Mouse (Mus musculus) CD4-positive, CD25-positive, alpha-beta regulatory T cell, adult 4 months (primary cell): ENCODE measurements around the gene Tpte. TPM values are rescaled to one million over a fixed set of nuclear protein-coding genes. Genes with fewer than 3 reads are reported as not detected.

Source experiments
- ATAC-seq: one replicate; pipeline ENCODE4 v1.8.0; 2017
- polyA plus RNA-seq, 2 experiments: library from polyadenylated mRNA; unstranded; fragments of 100-300 nt; shearing (Covaris generic); gene quantifications; one replicate each; pipeline ENCODE4 v1.2.1; 2017

Gene Tpte
- polyA plus RNA-seq, 2 experiments from 2014 or later: not detected

DNA sequence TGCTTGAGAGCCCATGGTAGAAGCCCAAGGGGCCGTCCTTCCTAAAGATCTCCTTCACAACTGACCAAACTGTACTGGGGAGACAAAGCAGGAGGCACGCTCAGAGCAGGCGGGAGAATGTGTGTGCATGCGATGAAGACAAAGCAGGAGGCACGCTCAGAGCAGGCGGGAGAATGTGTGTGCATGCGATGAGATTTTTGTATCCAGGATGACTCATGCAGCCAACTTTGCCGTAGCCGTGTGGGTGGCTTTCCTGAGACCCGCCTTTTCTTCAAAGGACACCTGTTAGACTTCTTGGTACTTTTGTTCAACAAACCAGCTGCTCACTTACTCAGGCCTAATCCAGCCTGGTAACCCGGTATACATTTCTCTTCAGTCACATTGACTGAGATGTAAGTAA, 97.7 kb downstream of the Tpte start:
- ATAC-seq: no peak

DNA sequence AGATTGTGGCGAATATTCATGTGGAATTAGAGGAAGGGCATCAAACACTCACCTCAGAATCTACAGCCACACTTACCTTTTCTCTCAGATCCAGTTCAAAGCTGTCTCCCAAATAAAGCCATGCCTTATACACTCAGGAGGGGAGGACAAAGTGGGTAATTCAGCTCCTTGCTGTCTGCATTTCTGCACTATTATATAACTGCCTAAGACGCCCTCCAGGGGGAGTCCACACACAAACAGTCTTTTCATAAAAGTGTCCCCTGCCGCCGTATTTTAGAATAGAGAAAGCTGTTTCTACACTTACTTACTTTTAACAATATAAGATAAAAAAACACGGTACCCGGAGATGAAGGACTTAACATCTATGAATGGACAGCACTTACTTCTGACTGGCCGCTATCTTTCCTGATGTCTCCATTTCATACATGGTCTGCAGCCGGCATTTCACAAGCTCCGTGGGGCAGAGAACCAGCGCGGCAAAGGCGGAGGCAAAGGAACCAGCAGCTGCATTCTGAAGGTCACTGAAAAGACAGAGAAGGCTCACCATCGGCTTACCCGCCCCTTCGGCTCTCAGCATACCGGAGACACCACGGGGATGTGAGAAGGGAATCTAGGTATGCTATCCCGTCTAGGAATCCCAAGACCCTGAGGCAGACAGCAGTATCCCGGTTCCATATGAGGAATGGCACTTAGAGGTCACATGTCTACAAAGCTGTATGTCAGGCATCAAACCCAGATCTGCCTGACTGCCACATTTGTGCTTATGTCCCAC, 99.8 kb downstream of the Tpte start:
- ATAC-seq: no peak

DNA sequence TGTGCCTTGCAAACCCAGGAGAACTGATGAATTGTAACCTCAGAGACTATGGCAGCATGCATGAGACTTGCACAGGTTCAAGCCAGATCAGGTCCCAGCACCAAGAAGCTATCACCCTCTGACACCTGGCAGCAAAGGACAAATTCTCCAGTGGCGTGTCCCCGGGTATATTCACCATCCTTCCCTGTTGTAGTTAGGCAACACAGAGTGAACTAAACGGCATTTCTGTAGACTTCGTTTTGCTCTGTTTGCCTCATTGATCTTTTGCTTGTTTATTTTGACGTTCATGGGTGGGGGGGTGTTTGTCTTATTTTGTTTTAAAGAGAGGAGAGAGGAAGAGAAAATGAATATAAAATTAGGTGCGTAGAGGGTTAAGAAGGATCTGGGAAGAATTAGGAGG, 101.9 kb downstream of the Tpte start:
- no peak for ATAC-seq

DNA sequence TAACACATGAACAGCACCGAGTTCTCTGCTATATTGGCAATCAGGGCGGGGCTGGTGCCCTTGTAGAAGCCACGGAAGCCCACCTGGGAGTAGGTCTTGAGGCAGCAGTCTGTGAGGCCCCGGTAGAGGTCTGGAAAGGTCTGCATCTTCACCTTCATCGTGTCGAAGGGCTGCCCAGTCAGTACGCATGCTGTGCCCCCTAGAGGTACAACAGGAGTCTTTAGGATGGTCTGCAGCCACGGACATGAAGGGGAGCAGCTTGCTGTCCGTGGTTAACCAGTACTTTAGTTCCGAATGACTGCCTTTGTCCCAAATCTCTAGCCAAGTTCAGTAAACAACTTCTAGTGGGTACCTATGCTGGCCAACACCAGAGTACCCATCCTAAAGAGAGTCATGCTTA, 106.6 kb downstream of the Tpte start:
- ATAC-seq: no peak

DNA sequence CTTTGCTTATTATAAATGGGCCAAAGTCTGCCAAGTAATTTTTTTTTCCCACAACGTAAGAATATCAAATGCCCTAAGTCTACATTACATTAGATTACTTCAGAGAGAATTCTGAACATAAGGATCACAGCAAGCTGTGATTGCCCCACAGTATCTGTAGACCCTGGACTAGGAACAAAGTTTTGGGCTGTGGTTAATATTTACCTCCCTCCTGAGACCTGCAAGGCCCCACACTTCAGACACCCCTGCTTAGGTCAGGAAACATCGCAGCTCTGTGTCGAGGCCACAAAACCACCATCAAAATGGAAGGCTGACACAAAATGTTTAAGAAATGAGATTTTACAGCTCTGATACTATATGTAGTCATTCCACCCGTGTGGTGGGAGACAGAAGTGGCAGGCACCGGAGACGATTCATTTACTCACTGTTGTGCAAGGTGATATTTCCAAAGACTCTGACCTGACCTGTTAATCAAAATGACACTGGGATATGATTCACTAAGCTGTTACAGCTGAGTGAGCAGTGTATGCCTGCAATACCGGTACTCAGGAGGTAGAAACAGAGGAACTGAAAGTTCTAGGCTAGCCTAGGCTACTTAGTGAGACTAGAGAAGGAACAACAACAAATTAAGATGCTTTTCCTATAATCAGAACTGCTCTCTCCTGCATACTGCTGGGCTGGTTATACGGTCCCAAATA, 107.7 kb downstream of the Tpte start:
- ATAC-seq: no peak

DNA sequence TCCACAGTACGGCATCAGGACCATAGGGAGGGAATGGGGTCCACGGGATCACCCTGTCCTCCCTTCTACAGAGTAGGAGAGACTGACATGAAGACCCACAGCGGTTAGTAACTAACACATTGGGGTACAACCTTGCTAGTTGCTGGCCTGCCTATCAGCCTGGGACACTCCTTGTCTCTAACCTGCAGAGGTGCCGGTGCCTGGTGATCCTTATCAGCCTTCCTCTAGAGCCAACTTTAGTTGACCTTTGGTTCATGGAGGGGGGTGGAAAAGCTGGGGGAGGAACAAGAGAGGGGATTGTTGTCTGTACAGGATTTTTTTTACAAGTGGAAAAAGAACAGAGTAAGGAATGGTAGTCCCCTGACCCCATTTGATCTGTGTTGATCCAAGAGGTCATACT, 111.2 kb downstream of the Tpte start:
- no peak for ATAC-seq

DNA sequence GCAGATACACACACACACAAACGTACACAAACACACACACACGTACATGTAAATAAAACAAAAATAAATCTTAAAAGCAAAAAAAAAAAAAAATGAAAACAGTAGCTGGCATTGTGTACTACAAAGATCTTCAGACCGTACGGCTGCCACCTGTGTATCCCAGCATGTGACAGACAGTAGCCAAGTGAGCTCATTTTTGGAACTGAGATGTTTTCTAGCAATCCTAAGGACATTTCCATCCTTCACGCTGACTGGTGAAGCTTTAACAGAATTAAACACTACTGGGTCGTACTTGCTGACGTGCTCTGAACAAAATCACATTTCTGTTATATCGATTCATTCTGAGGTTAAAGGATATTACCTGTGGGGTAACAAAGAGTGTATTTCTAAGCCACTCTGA, 112.0 kb downstream of the Tpte start:
- ATAC-seq: no peak

DNA sequence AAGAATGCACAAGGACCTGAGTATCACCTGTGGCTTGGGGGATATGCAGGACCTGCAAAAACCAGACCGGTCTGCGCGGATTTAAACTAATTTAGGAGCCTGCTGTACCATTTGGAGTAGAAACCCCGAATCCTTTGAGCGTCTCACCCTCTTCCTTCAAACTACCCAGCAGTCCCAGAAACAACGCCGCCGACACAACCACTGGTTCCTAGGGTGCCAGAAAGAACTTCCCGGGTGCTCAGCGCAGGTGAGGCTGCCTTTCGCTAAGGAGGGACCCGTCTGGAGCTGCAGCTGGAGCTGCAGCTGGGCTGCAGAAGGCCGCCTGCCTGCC, 114.5 kb downstream of the Tpte start:
- ATAC-seq: peak; percentile 29

DNA sequence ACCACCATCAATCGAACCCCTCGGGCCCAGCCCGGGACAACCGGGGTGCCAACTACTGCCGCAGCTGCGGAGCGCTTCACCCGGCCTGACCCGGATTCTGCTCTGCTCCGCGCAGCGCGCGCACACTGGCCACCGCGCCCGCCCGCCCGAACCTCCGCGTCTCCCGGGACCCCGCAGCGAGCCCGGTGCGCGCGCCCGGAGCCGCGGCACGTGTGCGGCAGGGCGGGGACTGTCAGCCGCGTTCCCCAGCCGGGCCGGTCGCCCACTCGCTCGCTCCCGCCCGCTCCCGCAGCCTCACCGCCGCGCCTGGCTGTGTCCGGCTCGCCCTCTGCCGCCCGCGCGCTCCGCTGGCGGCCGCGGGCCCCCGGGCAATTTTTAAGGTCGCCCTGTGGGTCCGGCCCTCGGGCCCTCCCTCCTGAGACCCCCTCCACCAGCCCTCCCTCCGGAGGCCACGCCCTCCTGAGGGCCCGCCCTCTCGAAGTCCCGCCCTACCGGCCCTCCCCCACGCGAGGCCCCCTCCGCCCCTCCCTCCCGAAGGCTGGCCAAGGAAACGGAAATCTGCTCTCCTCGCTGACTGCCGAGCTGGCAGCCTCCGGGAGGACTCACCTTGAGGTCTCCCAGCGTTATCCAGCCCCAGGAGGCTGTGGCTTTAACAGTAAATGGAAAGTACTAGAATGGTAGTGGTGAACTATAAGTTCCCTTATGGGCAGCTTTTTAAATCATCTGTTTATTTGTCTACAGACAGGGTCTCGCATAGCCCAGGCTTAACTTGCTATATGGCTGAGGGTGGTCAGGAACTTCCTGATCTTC, 115.1 kb downstream of the Tpte start, which contains the start of gene Slc25a15:
Gene Slc25a15, minus strand, starts transcription at position 456 of the 810 bp plus-strand sequence.
- ATAC-seq: peak; percentile 88

DNA sequence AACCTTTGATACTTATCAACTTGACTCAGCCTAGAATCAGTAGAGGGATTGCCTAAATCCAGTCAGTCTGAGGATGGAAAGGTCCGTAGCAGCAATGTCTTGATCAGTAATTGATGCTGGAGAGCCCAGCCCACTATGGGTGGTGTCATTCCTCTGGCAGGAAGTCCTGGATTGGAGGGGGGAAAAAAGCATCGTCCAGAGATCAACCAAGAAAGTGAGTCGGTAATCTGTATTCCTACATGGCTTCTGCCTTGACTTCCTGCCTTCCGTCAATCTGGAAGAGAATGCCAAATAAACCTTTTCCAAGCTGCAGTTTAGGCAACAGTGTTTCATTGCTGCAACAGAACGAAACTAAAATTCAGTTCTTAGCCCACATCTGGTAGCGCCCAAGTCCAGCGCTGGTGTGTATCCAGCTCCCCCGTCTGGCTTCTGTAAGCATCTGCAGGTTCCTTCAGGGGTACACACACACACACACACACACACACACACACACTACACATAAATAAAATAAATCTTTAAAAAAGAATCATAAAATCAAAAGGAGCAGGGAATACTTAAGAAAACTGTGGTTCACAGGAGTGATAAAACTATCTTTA, 116.1 kb downstream of the Tpte start:
- no peak for ATAC-seq

DNA sequence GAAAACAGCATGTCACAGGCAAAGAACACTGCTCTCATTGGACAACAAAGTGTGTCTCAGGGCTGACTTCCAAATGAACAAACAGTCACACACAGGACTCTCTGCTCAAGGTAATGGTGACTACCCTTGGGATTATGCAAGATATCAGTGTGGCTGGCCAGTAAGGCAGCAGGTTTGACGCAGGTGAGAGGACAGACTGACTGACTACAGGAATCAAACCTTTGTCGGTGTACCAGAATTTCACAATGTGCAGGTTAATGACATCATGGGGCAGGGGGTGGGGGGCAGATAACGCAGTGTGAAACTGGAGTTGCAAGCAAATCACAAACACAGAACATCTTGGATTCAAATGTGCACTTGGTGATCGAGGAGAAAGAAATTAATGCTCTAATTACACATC, 117.4 kb downstream of the Tpte start:
- ATAC-seq: no peak

DNA sequence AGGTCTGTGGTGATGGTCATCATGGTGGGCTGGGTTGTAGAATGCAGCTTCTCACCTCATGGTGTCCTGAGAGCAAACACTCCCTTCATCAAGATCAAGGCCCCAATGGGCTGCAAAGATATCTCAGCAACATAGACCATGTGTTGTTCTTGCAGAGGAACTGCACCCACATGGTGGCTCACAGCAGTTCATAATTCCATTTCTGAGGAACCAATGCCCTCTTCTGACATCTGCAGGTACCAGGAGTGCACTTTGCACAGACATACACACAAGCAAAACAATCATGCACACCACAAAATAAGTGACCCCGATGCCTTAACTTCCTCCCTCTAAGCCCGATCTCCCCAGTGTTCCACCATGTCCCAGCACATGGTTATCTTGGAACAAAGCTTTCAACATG, 120.0 kb downstream of the Tpte start:
- ATAC-seq: no peak

DNA sequence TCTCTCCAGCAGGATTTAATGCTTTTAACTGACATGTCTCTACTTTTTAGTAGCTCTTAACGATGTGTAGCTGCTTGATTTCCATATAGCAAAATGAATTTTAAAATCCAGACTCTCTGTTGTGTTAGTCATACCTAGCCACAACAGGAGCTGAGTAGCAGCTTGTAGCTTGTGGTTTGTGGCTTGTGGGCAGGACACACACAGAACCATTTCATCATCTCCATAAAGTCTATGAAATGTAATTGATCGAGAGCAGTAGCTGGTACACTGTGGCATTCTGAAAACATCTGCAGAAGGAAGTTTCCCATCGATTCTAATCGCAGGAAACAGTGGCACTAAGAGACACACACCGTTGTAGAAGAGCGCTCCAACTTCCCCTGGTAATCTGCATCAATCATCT, 122.5 kb downstream of the Tpte start:
- ATAC-seq: peak; percentile 60

DNA sequence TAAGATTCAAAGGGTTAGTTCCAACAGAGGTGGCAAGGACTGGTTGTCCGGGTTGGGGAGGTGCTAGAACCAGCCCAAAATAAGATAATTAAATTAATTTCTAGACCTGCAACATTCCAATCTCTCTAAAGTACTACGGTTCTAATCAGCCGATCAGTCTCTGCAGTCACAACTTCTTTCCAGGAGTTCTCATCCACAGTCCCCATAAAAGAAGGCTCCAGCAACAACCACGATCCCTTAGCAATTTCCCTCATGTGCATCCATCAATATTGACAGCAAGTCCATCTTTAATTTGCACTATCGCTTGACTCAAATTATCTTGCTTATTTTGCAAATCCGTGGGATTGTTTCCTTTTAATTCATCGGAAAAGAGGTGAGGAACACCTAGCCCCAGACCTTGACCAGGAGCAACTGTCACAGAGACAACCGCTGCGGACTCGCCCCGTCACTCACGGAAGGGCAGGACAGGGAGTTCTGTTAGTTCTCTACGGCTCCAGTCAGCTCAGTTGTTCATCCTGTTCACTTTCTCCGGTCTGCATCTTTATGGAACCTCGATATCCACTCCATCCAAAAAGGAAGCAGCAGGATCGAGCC, 127.5 kb downstream of the Tpte start:
- ATAC-seq: peak; percentile 13

DNA sequence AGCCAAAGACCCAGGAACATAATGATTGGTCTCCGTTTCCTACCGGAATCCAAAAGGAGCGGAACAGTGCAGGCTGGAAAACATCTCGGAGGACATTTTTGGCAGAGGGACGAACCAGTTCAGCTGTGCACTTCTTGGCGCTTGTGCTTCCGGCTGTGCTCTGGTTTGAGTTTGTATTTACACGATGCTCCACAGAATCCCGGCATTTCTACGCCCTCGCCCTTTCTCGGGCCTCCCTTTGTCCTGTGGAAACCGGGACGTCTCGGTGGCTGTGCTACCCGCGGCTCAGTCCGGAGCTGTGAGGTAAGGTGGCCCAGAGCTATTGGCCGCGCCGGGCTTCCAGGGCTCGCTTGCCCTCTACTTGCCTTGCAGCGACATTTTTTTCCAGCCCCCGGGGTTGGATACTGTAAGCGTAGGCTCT, 128.1 kb downstream of the Tpte start, which contains the start of gene Mrps31:
Gene Mrps31, plus strand, starts transcription at position 80 of the 421 bp plus-strand sequence.
- peak; percentile 91 for ATAC-seq

DNA sequence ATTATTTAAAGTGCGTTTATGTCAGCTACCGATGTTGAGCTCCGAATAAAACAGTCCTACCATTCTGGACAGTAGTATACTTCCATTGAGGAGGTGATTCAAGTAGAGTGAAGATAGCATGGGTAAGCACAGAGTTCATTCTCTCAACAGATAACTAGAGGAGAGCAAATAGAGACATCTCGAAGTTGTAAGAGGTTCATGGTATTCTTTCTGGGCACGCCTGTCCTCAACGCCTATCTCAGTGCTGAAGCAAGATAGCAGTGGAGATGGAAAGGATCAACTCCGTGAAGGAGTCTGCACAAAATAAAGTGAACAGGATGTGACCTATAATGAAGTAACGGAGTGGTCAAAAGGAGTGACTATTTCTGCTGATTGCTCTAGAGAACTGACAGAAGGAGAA, 128.7 kb downstream of the Tpte start:
- ATAC-seq: no peak

Other genes starting within 250 kb of the Tpte start
- gene Atp7b, start 223.1 kb upstream of the Tpte start, polyA plus RNA-seq: under 1 TPM; 0.09 to 0.36 TPM
- 10 to 100 TPM; 26.9 to 27.5 TPM for gene Alg11, start 222.7 kb upstream of the Tpte start, polyA plus RNA-seq
- not detected for gene Nek5, start 158.4 kb upstream of the Tpte start, polyA plus RNA-seq
- gene Nek3, start 117.0 kb upstream of the Tpte start, polyA plus RNA-seq: 1 to 10 TPM; 4.9 to 7.2 TPM
- gene Ckap2, start 97.6 kb upstream of the Tpte start, polyA plus RNA-seq: 1 to 10 TPM; 2.5 to 5.8 TPM
- 10 to 100 TPM; 29.4 to 34.6 TPM for gene Vps36, start 90.6 kb upstream of the Tpte start, polyA plus RNA-seq
- under 1 TPM; 0.46 to 0.53 TPM for gene Thsd1, start 56.1 kb upstream of the Tpte start, polyA plus RNA-seq
- gene Slc25a15, start 115.2 kb downstream of the Tpte start, polyA plus RNA-seq: 1 to 10 TPM; 2.0 to 2.3 TPM
- 10 to 100 TPM; 25.9 to 28.4 TPM for gene Mrps31, start 127.9 kb downstream of the Tpte start, polyA plus RNA-seq